Mouse (Mus musculus) neural tube, embryonic 15.5 days (tissue): ENCODE measurements around the gene Ddx43. TPM values are rescaled to one million over a fixed set of nuclear protein-coding genes. Genes with fewer than 3 reads are reported as not detected.

Experiments used
- ATAC-seq: fragments of 200-750 bp; cut with Nextera tagmentation; 2 replicates; pipeline ENCODE4 v1.8.0; 2017; ENCODE audit warnings: mild to moderate bottlenecking, moderate TSS enrichment, moderate library complexity; ENCODE audit not compliant: low FRiP score
- H3K27ac ChIP-seq: fragments of 300-500 bp; sonication (generic); replicated peaks from 2 replicates; pipeline ENCODE4 v1.5.1; 2015; ENCODE audit warnings: mild to moderate bottlenecking, inconsistent platforms
- H3K27me3 ChIP-seq: fragments of 300-500 bp; sonication (generic); replicated peaks from 2 replicates; pipeline ENCODE4 v1.6.1; 2015; ENCODE audit warnings: inconsistent platforms
- H3K36me3 ChIP-seq: fragments of 300-500 bp; sonication (generic); 2 replicates; pipeline ENCODE4 v1.6.1; 2015; ENCODE audit warnings: inconsistent platforms
- H3K4me1 ChIP-seq: fragments of 300-500 bp; sonication (generic); 2 replicates; pipeline ENCODE4 v1.6.1; 2015; ENCODE audit warnings: inconsistent platforms
- H3K4me2 ChIP-seq: fragments of 300-500 bp; sonication (generic); 2 replicates; pipeline ENCODE4 v1.6.1; 2015; ENCODE audit warnings: inconsistent platforms, mild to moderate bottlenecking, moderate library complexity
- H3K4me3 ChIP-seq: fragments of 300-500 bp; sonication (generic); replicated peaks from 2 replicates; pipeline ENCODE4 v1.5.1; 2015; ENCODE audit warnings: mild to moderate bottlenecking, inconsistent platforms
- H3K9ac ChIP-seq: fragments of 300-500 bp; sonication (generic); replicated peaks from 2 replicates; pipeline ENCODE4 v1.6.1; 2015; ENCODE audit warnings: mild to moderate bottlenecking, inconsistent platforms
- H3K9me3 ChIP-seq: fragments of 300-500 bp; sonication (generic); replicated peaks from 2 replicates; pipeline ENCODE4 v1.6.1; 2016; ENCODE audit warnings: inconsistent platforms
- WGBS: fragments of 180-500 bp; shearing (Covaris S2); methylation state at CpG from one replicate; pipeline ENCODE4 v1.1.7; 2015; ENCODE audit warnings: mixed read lengths; 5-methylcytosine and 5-hydroxymethylcytosine counted together
- polyA plus RNA-seq: library from polyadenylated mRNA; unstranded; fragments of >200 nt; fragmentation: Nextera tagmentation; extraction: Ambion mirVana; gene quantifications from 2 replicates; pipeline ENCODE4 v1.2.1, GENCODE M21; 2015

Gene Ddx43
- polyA plus RNA-seq, 1 experiment from 2014 or later = 0.65 TPM

DNA sequence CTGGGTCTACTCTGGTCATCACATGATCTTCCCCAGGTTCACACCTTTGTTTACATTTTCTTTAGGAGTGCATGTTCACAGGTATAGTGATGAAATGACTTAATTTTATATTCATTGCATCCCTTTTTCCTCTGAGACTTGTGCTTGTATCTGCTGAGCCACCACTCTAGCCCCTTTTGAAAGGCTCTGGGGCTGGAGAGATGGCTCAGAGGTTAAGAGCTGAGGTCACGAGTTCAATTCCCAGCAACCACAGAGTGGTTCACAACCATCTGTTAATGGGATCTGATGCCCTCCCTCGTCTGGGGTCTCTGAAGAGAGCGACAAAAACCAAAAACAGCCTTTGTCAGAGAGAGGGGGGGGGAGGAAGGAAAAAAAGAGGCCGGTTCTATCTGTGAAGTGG, 20.1 kb upstream of the Ddx43 start:
- WGBS = 75% methylated on average over 4 of the region's 4 CpGs
- H3K27ac ChIP-seq = no peak overlapping the region

GRCm38 (mm10) chr9:78377546-78377945, 18.0 kb upstream of the Ddx43 start:
- Histone ChIP-seq H3K9me3 (no peaks in the 10 kb centered on the region), H3K9ac (no peak overlapping the region), H3K4me1 (peaks cover 14% of the 10 kb centered on the region), H3K36me3 (no peaks in the 10 kb centered on the region), H3K27ac (peak overlapping the region; percentile 45; the same call in 1 of the 2 replicates), H3K4me2 (peak overlapping the region; percentile 68), H3K27me3 (no peaks in the 10 kb centered on the region), H3K4me3 (peak overlapping the region; percentile 41)
- ATAC-seq = no peak
- 41% methylated on average over 8 of the region's 8 CpGs for WGBS

More for the DNA sequence above, 20.1 kb upstream of the Ddx43 start:
- no peak overlapping the region for H3K4me2 ChIP-seq
- no peaks in the 10 kb centered on the region for H3K36me3 ChIP-seq
- no peak overlapping the region for H3K9ac ChIP-seq
- no peaks in the 10 kb centered on the region for H3K9me3 ChIP-seq
- H3K4me3 ChIP-seq = no peak overlapping the region
- no peaks in the 10 kb centered on the region for H3K27me3 ChIP-seq
- no peak for ATAC-seq
- H3K4me1 ChIP-seq = peaks cover 14% of the 10 kb centered on the region

DNA sequence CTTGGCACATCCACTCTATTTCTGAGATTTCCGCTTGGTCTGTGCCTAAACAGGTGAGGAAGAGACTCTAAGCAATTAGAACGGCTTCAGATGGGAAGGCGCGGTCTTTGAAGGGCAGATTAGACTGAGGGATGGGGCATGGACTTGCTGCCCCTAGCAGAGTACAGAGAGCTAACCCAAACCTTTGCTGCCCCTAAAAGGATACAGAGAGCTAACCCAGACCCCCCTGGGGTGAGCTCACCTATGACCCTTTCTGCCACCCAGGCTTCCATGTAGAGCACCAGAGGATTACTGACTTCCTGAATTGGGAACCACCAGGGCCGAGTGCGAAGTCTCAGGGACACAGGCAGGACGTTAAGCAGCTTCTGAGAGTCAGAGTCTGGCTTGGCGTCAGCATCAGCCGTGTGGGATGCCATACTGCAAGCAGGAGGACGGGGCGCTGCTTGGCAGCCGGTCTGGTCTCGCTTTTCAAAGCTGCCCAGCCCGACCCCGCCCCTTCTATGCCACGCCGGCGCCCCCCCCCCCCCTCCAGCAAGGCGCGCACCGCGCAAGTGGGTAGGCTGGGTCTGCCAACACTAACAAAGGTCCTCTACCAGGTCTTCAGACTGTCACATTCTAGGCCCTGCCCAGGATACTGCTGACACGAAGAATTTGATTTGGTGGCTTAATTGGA, 17.3 kb upstream of the Ddx43 start, which contains the start of gene Ooep:
Gene Ooep (minus strand): TSS at position 613 of the 673 bp plus-strand sequence.
- Histone ChIP-seq H3K4me2 (peak within 1 kb of the TSS; percentile 68), H3K27me3 (no peaks in the 10 kb centered on the region), H3K27ac (peak within 1 kb of the TSS; percentile 45; the same call in 1 of the 2 replicates), H3K9me3 (no peaks in the 10 kb centered on the region), H3K9ac (peak within 1 kb of the TSS; percentile 55), H3K4me1 (peaks cover 14% of the 10 kb centered on the region), H3K36me3 (no peaks in the 10 kb centered on the region), H3K4me3 (peak within 1 kb of the TSS; percentile 41)
- WGBS = 6% methylated on average over 23 of the region's 23 CpGs
- peak; percentile 94 for ATAC-seq

- no peak for ATAC-seq
- Histone ChIP-seq H3K27me3 (no peaks in the 10 kb centered on the region), H3K4me2 (no peak overlapping the region), H3K27ac (no peak overlapping the region), H3K9ac (no peak overlapping the region), H3K4me1 (no peaks in the 10 kb centered on the region), H3K9me3 (no peaks in the 10 kb centered on the region), H3K36me3 (no peaks in the 10 kb centered on the region), H3K4me3 (no peak overlapping the region)
- 59% methylated on average over 3 of the region's 3 CpGs for WGBS
Observed at GRCm38 (mm10) chr9:78385893-78386292, 9.7 kb upstream of the Ddx43 start.

GRCm38 (mm10) chr9:78386947-78387346, 8.6 kb upstream of the Ddx43 start:
- no peak for ATAC-seq
- no peaks in the 10 kb centered on the region for H3K4me1 ChIP-seq
- H3K4me3 ChIP-seq = no peak overlapping the region
- WGBS = 89% methylated on average over 7 of the region's 7 CpGs
- H3K27me3 ChIP-seq = no peaks in the 10 kb centered on the region
- H3K4me2 ChIP-seq = no peak overlapping the region
- H3K36me3 ChIP-seq = no peaks in the 10 kb centered on the region
- no peak overlapping the region for H3K27ac ChIP-seq
- no peaks in the 10 kb centered on the region for H3K9me3 ChIP-seq
- no peak overlapping the region for H3K9ac ChIP-seq

- H3K4me2 ChIP-seq = no peak overlapping the region
- peaks cover 26% of the 10 kb centered on the region for H3K27me3 ChIP-seq
- H3K27ac ChIP-seq = no peak overlapping the region
- WGBS = 58% methylated on average over 5 of the region's 5 CpGs
- ATAC-seq = no peak
- H3K9me3 ChIP-seq = no peaks in the 10 kb centered on the region
- H3K4me1 ChIP-seq = no peaks in the 10 kb centered on the region
- H3K4me3 ChIP-seq = no peak overlapping the region
- H3K36me3 ChIP-seq = no peaks in the 10 kb centered on the region
- H3K9ac ChIP-seq = no peak overlapping the region
Observed at GRCm38 (mm10) chr9:78389981-78390380, 5.6 kb upstream of the Ddx43 start.

- no peak overlapping the region for H3K4me2 ChIP-seq
- WGBS = 94% methylated on average over 10 of the region's 10 CpGs
- peaks cover 56% of the 10 kb centered on the region for H3K27me3 ChIP-seq
- H3K9me3 ChIP-seq = no peaks in the 10 kb centered on the region
- H3K9ac ChIP-seq = no peak overlapping the region
- ATAC-seq = no peak
- H3K36me3 ChIP-seq = no peaks in the 10 kb centered on the region
- H3K4me3 ChIP-seq = no peak overlapping the region
- no peak overlapping the region for H3K27ac ChIP-seq
- peaks cover 10% of the 10 kb centered on the region for H3K4me1 ChIP-seq
Observed at GRCm38 (mm10) chr9:78393741-78394140, 1.8 kb upstream of the Ddx43 start.

- no peak overlapping the region for H3K4me2 ChIP-seq
- H3K9ac ChIP-seq = no peak overlapping the region
- no peaks in the 10 kb centered on the region for H3K9me3 ChIP-seq
- H3K4me1 ChIP-seq = peaks cover 10% of the 10 kb centered on the region
- H3K27ac ChIP-seq = no peak overlapping the region
- H3K36me3 ChIP-seq = no peaks in the 10 kb centered on the region
- no peak overlapping the region for H3K4me3 ChIP-seq
- peaks cover 56% of the 10 kb centered on the region for H3K27me3 ChIP-seq
- whole genome bisulfite sequencing = 70% methylated on average over 7 of the region's 7 CpGs
- no peak for ATAC-seq
Observed at GRCm38 (mm10) chr9:78394602-78395001, 975 bp upstream of the Ddx43 start.

- Histone ChIP-seq H3K36me3 (no peaks in the 10 kb centered on the region), H3K9me3 (no peaks in the 10 kb centered on the region), H3K27ac (no peak overlapping the region), H3K27me3 (peaks cover 56% of the 10 kb centered on the region), H3K4me2 (peak overlapping the region; percentile 79), H3K4me1 (peaks cover 10% of the 10 kb centered on the region), H3K4me3 (peak overlapping the region; percentile 53), H3K9ac (no peak overlapping the region)
- ATAC-seq = peak; percentile 47; the same call in 1 of the 2 replicates
- WGBS = 39% methylated on average over 11 of the region's 11 CpGs
Observed at GRCm38 (mm10) chr9:78395244-78395629, 340 bp upstream of the Ddx43 start.

DNA sequence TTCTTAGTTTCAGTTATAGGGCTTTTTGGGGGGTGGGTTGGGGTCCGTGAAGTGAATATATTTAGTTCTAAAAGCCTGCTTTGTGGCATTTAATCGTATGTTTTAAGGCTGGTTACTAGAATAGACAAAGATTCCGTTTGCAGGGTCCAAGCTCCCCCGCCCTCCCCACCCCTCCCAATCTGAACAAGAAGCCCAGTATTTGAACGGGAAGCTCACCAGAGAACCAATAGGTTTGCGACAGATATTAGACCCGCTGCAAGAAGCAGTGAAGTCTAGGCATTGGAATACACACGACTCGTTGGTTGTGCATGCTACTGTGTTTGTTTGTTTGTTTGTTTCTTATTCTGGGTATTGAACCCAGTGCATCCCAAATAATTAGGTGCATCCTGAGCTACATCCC, 940 bp downstream of the Ddx43 start:
- peak overlapping the region; percentile 79 for H3K4me2 ChIP-seq
- H3K27me3 ChIP-seq = peaks cover 56% of the 10 kb centered on the region

DNA sequence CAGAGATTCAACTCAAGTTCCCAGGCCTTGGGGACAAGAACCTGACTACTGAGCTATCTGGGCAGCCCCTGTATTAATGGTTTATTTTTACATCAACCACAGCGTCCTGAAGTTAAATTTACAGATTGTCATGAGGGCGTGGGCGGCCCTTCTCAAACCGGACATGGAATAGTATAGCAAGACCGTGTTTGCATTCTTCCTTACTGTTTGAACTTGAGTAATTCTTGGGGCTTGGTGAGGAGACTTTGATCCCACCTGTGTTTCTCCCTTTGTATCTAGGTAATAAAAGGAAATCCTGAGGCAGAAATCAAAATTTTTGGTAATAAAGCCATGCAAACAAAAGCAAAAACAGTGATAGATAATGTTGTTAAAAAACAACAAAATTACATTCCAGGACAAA, 5.0 kb downstream of the Ddx43 start:
- Histone ChIP-seq H3K27ac (no peak overlapping the region), H3K9me3 (no peaks in the 10 kb centered on the region), H3K27me3 (peaks cover 24% of the 10 kb centered on the region), H3K36me3 (no peaks in the 10 kb centered on the region), H3K9ac (no peak overlapping the region), H3K4me3 (no peak overlapping the region), H3K4me2 (no peak overlapping the region), H3K4me1 (peaks cover 7% of the 10 kb centered on the region)
- no peak for ATAC-seq
- WGBS = 87% methylated on average over 5 of the region's 5 CpGs

More for the DNA sequence above, 940 bp downstream of the Ddx43 start:
- Histone ChIP-seq H3K4me3 (peak overlapping the region; percentile 53), H3K36me3 (no peaks in the 10 kb centered on the region), H3K4me1 (peaks cover 10% of the 10 kb centered on the region), H3K9me3 (no peaks in the 10 kb centered on the region), H3K9ac (no peak overlapping the region), H3K27ac (no peak overlapping the region)
- 62% methylated on average over 9 of the region's 9 CpGs for WGBS
- no peak for ATAC-seq

DNA sequence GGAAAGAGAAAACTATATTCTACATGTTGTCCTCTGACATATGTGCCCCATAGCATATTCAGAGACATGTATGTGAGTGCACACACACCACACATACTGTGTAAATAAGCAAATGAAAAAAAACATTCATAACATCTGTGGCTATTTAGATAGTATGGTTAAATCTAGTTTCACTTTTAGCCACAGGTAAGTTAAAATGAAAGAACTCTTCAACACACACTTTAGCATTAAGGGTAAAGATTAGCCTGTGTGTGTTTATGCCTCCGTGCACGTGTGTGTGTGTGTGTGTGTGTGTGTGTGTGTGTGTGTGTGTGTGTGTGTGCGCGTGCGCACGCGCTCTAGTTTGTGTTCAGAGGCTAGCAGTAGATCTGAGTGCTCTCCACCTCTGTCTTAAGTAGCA, 6.0 kb downstream of the Ddx43 start:
- ATAC-seq = no peak
- WGBS = 91% methylated on average over 7 of the region's 7 CpGs
- H3K9me3 ChIP-seq = no peaks in the 10 kb centered on the region

More for the DNA sequence above, 6.0 kb downstream of the Ddx43 start:
- no peak overlapping the region for H3K27ac ChIP-seq
- no peaks in the 10 kb centered on the region for H3K4me1 ChIP-seq
- no peak overlapping the region for H3K4me2 ChIP-seq
- H3K9ac ChIP-seq = no peak overlapping the region
- H3K36me3 ChIP-seq = no peaks in the 10 kb centered on the region
- H3K27me3 ChIP-seq = peaks cover 14% of the 10 kb centered on the region
- no peak overlapping the region for H3K4me3 ChIP-seq
